Mouse (Mus musculus) CD8-positive naive resting alpha-beta T cell, adult 57 days (primary cell): ENCODE results near the gene Flrt1. TPM values are rescaled to one million over a fixed set of nuclear protein-coding genes. Genes with fewer than 3 reads are reported as not detected.

Experiments
- total RNA-seq: library from RNA; stranded (reverse); gene quantifications from one replicate; pipeline ENCODE4 v1.2.4, GENCODE M21; 2023

Flrt1 gene
- not detected for total RNA-seq

GRCm38 (mm10) chr19:7105544-7105943 lies at the start of gene Flrt1:
TSS of gene Flrt1 (minus strand) at chr19:7105729.

GRCm38 (mm10) chr19:7056248-7057087 lies 49.1 kb downstream of the Flrt1 start, which contains the start of gene Macrod1:
TSS of gene Macrod1 (plus strand) at chr19:7056810.

Other genes starting within 250 kb of the Flrt1 start
- 89.2 TPM for gene Ccdc88b, start 247.5 kb downstream of the Flrt1 start, total RNA-seq
- 127 TPM for gene Trmt112, start 196.0 kb downstream of the Flrt1 start, total RNA-seq
- 59.7 TPM for gene Prdx5, start 195.6 kb downstream of the Flrt1 start, total RNA-seq
- gene Esrra, start 183.9 kb downstream of the Flrt1 start, total RNA-seq = 26.2 TPM
- not detected for gene Catsperz, start 180.3 kb downstream of the Flrt1 start, total RNA-seq
- gene Kcnk4, start 171.2 kb downstream of the Flrt1 start, total RNA-seq = not detected
- 7.8 TPM for gene Bad, start 163.9 kb downstream of the Flrt1 start, total RNA-seq
- 6.1 TPM for gene Gpr137, start 163.2 kb downstream of the Flrt1 start, total RNA-seq
- gene Ppp1r14b, start 130.8 kb downstream of the Flrt1 start, total RNA-seq = 120 TPM
- 6.9 TPM for gene Plcb3, start 129.3 kb downstream of the Flrt1 start, total RNA-seq
- 14.8 TPM for gene Fkbp2, start 125.2 kb downstream of the Flrt1 start, total RNA-seq
- gene Vegfb, start 118.1 kb downstream of the Flrt1 start, total RNA-seq = 15.2 TPM
- gene Dnajc4, start 113.2 kb downstream of the Flrt1 start, total RNA-seq = 17.2 TPM
- 6.0 TPM for gene Nudt22, start 109.6 kb downstream of the Flrt1 start, total RNA-seq
- 4.3 TPM for gene Trpt1, start 109.6 kb downstream of the Flrt1 start, total RNA-seq
- gene Fermt3, start 86.3 kb downstream of the Flrt1 start, total RNA-seq = 152 TPM
- 117 TPM for gene Stip1, start 65.8 kb downstream of the Flrt1 start, total RNA-seq
- 12.3 TPM for gene Macrod1, start 48.9 kb downstream of the Flrt1 start, total RNA-seq
- 98.1 TPM for gene Otub1, start 100.6 kb upstream of the Flrt1 start, total RNA-seq
- gene Cox8a, start 111.9 kb upstream of the Flrt1 start, total RNA-seq = 242 TPM
- gene Naa40, start 135.5 kb upstream of the Flrt1 start, total RNA-seq = 37.2 TPM
- 0.89 TPM for gene Rcor2, start 161.6 kb upstream of the Flrt1 start, total RNA-seq
- gene Mark2, start 236.1 kb upstream of the Flrt1 start, total RNA-seq = 267 TPM